In genomic region chr2:70844694-70845395, GRCm38 (mm10) we compare ENCODE assay signal across 30 mouse cellular contexts. TPM values are rescaled to one million over a fixed set of nuclear protein-coding genes. Genes with fewer than 3 reads are reported as not detected.
DNase-seq lines count a peak whose midpoint lies in the region; ATAC-seq lines count a peak whose summit lies in the region.
"Had no signal": no experiment of that assay in that cellular context is flagged by ENCODE, and none has a peak within 500 bp of the region (broad histone marks: within the 10 kb centered on the region; RNA-seq: fewer than 3 reads in every experiment).

No protein-coding gene starts in this region.

- intact Hi-C loops in left cerebral cortex, postnatal 4 days (cut with DNase I), result no loop called here

- WGBS in midbrain, embryonic 16.5 days, result 83% methylated on average over 9 of the region's 9 CpGs

- DNase-seq in left cerebral cortex, adult 18-20 months (ENCODE audit: low spot score in 2 of 2), result peak; percentile 36 to 37
- DNase-seq in left cerebral cortex, postnatal 4 days, result no peak
- peak; percentile 10 for DNase-seq in right cerebral cortex, postnatal 25 days
- no peak for DNase-seq in right cerebral cortex, postnatal 14 days
- peak; percentile 62 for DNase-seq in brain, adult 2 months (ENCODE audit: low read depth, low spot score)
- no peak for DNase-seq in kidney, adult 9 months
- DNase-seq in layer of hippocampus, postnatal 25 days (ENCODE audit: extremely low spot score in 1 of 2, low spot score in 1 of 2), result no peak
- DNase-seq: adrenal gland, postnatal 36 days; cerebellum, adult 2 months; cerebellum, postnatal 14 days; heart, postnatal 10 days; kidney, adult 2 months; kidney, postnatal 4 days; layer of hippocampus, postnatal 36 days; liver, embryonic 13.5 days; midbrain, embryonic 14.5 days; thymus, adult 18-20 months; thymus, postnatal 25 days had no signal

- H3K4me1 ChIP-seq in midbrain, embryonic 16.5 days (ENCODE audit: control insufficient read depth, insufficient read depth, low read length), result no peaks in the 10 kb centered on the region
- H3K4me1 ChIP-seq: forebrain, embryonic 13.5 days; hindbrain, embryonic 10.5 days; hindbrain, embryonic 15.5 days had no signal

- no peak overlapping the region for H3K9ac ChIP-seq in midbrain, embryonic 16.5 days (ENCODE audit: low read depth, low read length)
- H3K9ac ChIP-seq: forebrain, embryonic 13.5 days; heart, embryonic 13.5 days; hindbrain, embryonic 15.5 days; intestine, embryonic 15.5 days; limb, embryonic 13.5 days; liver, embryonic 13.5 days had no signal

- no peak overlapping the region for H3K4me3 ChIP-seq in midbrain, embryonic 16.5 days (ENCODE audit: low read depth, low read length)
- H3K4me3 ChIP-seq: forebrain, embryonic 13.5 days; heart, embryonic 13.5 days; hindbrain, embryonic 10.5 days; hindbrain, embryonic 15.5 days; intestine, embryonic 15.5 days; limb, embryonic 13.5 days; liver, embryonic 13.5 days had no signal

- H3K27me3 ChIP-seq in midbrain, embryonic 16.5 days (ENCODE audit: control insufficient read depth, insufficient read depth, low read depth, low read length), result no peaks in the 10 kb centered on the region
- H3K27me3 ChIP-seq: forebrain, embryonic 13.5 days; heart, embryonic 13.5 days; hindbrain, embryonic 15.5 days; intestine, embryonic 15.5 days; limb, embryonic 13.5 days; liver, embryonic 13.5 days had no signal

- H3K36me3 ChIP-seq in midbrain, embryonic 16.5 days (ENCODE audit: control insufficient read depth, insufficient read depth, low read length), result no peaks in the 10 kb centered on the region
- H3K36me3 ChIP-seq: G1E; heart, embryonic 13.5 days; hindbrain, embryonic 10.5 days; hindbrain, embryonic 15.5 days; intestine, embryonic 15.5 days; limb, embryonic 13.5 days; liver, embryonic 13.5 days had no signal

- H3K9me3 ChIP-seq in midbrain, embryonic 16.5 days (replicated peaks; ENCODE audit: control insufficient read depth, low read length, poor library complexity, severe bottlenecking), result no peaks in the 10 kb centered on the region
- H3K9me3 ChIP-seq: forebrain, embryonic 13.5 days; G1E; heart, embryonic 13.5 days; hindbrain, embryonic 10.5 days; hindbrain, embryonic 15.5 days; intestine, embryonic 15.5 days; limb, embryonic 13.5 days; liver, embryonic 13.5 days had no signal

- no peak overlapping the region for H3K4me2 ChIP-seq in midbrain, embryonic 16.5 days (ENCODE audit: low read length)
- H3K4me2 ChIP-seq: forebrain, embryonic 13.5 days; heart, embryonic 13.5 days; hindbrain, embryonic 15.5 days; intestine, embryonic 15.5 days; limb, embryonic 13.5 days; liver, embryonic 13.5 days had no signal

- no peak overlapping the region for H3K27ac ChIP-seq in midbrain, embryonic 16.5 days (ENCODE audit: low read length)
- H3K27ac ChIP-seq: forebrain, embryonic 13.5 days; heart, embryonic 13.5 days; hindbrain, embryonic 10.5 days; hindbrain, embryonic 15.5 days; intestine, embryonic 15.5 days; kidney, postnatal 0 days; limb, embryonic 13.5 days; liver, embryonic 13.5 days; macrophage; stomach, postnatal 0 days had no signal

- no peak for ATAC-seq in midbrain, embryonic 16.5 days
- ATAC-seq: forebrain, embryonic 13.5 days; lung, postnatal 0 days had no signal

RNA-seq across cellular contexts. Expression of gene Tlk1, which starts 19.3 kb away (rescaled TPM):
- total RNA-seq in left cerebral cortex, adult 18-20 months (2021), result 10 to 100 TPM; 79.4 to 85.9 TPM
- 10 to 100 TPM; 82.5 to 85.0 TPM for total RNA-seq in left cerebral cortex, postnatal 4 days (2021)
- total RNA-seq in layer of hippocampus, postnatal 25 days (2021), result 10 to 100 TPM; 65.4 to 68.1 TPM
- polyA plus RNA-seq in midbrain, embryonic 16.5 days (2015; fragmentation: Nextera tagmentation; extraction: Ambion mirVana), result 17.2 and 20.6 TPM in 2 replicates

Comparison
In these comparisons a context has a peak if more than half of its experiments do, and no peak if none do; other contexts are left out.
1. DNase-seq: peak in left cerebral cortex, adult 18-20 months (2 of 2), right cerebral cortex, postnatal 25 days (single experiment) and brain, adult 2 months (single experiment); none in left cerebral cortex, postnatal 4 days (single experiment), right cerebral cortex, postnatal 14 days (single experiment), kidney, adult 9 months (single experiment) and layer of hippocampus, postnatal 25 days (0 of 2).